Mouse (Mus musculus) duodenum, adult 2 months (tissue): ENCODE data around the gene Sdhaf4. TPM values are rescaled to one million over a fixed set of nuclear protein-coding genes. Genes with fewer than 3 reads are reported as not detected.

Experiments
- polyA plus RNA-seq: library from polyadenylated mRNA; depleted of rRNA; stranded (reverse); fragments of >200 nt; gene quantifications from 2 replicates; pipeline ENCODE4 v1.2.3, GENCODE M21; 2012; ENCODE audit warnings: low replicate concordance; rRNA removed

Gene Sdhaf4
- 1.1 and 2.2 TPM in 2 replicates for polyA plus RNA-seq

GRCm38 (mm10) chr1:24005070-24005804 is at the start of gene Sdhaf4:
Gene Sdhaf4 (minus strand): TSS chr1:24005656.

Other genes starting within 250 kb of the Sdhaf4 start
- not detected in 2 replicates for gene B3gat2, start 243.9 kb downstream of the Sdhaf4 start, polyA plus RNA-seq
- gene Smap1, start 83.3 kb downstream of the Sdhaf4 start, polyA plus RNA-seq, result 17.9 and 28.1 TPM in 2 replicates
- gene Fam135a, start 94.7 kb upstream of the Sdhaf4 start, polyA plus RNA-seq, result 2.8 and 4.4 TPM in 2 replicates
- not detected in 2 replicates for gene Col9a1, start 172.0 kb upstream of the Sdhaf4 start, polyA plus RNA-seq